ENCODE assay signal across 11 mouse cellular contexts in the genomic region with DNA sequence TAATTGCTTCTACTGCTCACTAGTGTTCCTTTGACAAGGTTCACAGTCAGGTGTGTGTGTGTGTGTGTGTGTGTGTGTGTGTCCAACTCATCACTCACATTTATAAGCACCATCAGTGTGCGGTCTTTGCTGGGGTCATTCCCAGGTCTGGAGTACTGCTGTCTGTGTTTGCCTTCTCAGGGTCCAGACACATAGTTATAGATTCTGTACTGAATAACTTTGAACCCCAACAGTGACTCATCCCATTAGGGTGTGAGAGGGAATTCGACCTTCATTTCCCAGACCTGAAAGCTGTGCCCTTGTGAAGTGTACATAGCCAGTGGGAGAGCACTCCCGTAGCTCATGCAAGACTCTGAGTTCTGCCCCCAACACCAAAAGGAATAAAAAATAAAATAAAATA. TPM values are rescaled to one million over a fixed set of nuclear protein-coding genes. Genes with fewer than 3 reads are reported as not detected.
DNase-seq lines count a peak whose midpoint lies in the region; ATAC-seq and TF ChIP-seq lines count a peak whose summit lies in the region.
"Had no signal": no experiment of that assay in that cellular context is flagged by ENCODE, and none has a peak within 500 bp of the region (broad histone marks: within the 10 kb centered on the region; RNA-seq: fewer than 3 reads in every experiment).

No protein-coding gene starts in this region.

- peak overlapping the region; percentile 79 for H3K4me2 ChIP-seq in lung, postnatal 0 days (replicated peaks; ENCODE audit: low read depth, low read length)
- peak overlapping the region; percentile 95 for H3K4me2 ChIP-seq in liver, embryonic 15.5 days
- H3K4me2 ChIP-seq in stomach, embryonic 16.5 days (ENCODE audit: low read depth, low read length), result peak overlapping the region; percentile 77

- 67% methylated on average over 3 of the region's 3 CpGs for WGBS in heart, embryonic 10.5 days
- 60% methylated on average over 3 of the region's 3 CpGs for WGBS in lung, postnatal 0 days
- WGBS in lung, adult 2 months, result 56% methylated on average over 3 of the region's 3 CpGs
- 61% methylated on average over 3 of the region's 3 CpGs for WGBS in liver, embryonic 15.5 days (ENCODE audit: insufficient replicate concordance)
- WGBS in stomach, embryonic 16.5 days, result 54% methylated on average over 3 of the region's 3 CpGs

- no peak overlapping the region for H3K27ac ChIP-seq in heart, embryonic 10.5 days
- no peak overlapping the region for H3K27ac ChIP-seq in lung, postnatal 0 days (ENCODE audit: low read length)
- no peak overlapping the region for H3K27ac ChIP-seq in liver, embryonic 15.5 days (replicated peaks)
- no peak overlapping the region for H3K27ac ChIP-seq in stomach, embryonic 16.5 days (ENCODE audit: low read length)

- TF ChIP-seq CTCF in lung, postnatal 0 days (IDR thresholded peaks at IDR 0.05), result no peak
- TF ChIP-seq CTCF in lung, adult 2 months (IDR thresholded peaks at IDR 0.05; ENCODE audit: insufficient read depth, low read length), result no peak

- H3K4me1 ChIP-seq in heart, embryonic 10.5 days, result peaks cover 64% of the 10 kb centered on the region
- H3K4me1 ChIP-seq in lung, postnatal 0 days (ENCODE audit: insufficient read depth, low read depth, low read length), result peaks cover 19% of the 10 kb centered on the region; the same call in 1 of the 2 replicates
- peaks cover 30% of the 10 kb centered on the region for H3K4me1 ChIP-seq in lung, adult 2 months (ENCODE audit: control insufficient read depth, insufficient read depth, low read length)
- H3K4me1 ChIP-seq in liver, embryonic 15.5 days (replicated peaks), result peaks cover 80% of the 10 kb centered on the region
- peaks cover 45% of the 10 kb centered on the region for H3K4me1 ChIP-seq in stomach, embryonic 16.5 days (ENCODE audit: control insufficient read depth, insufficient read depth, low read length)

- TF ChIP-seq POLR2A in lung, adult 2 months (IDR thresholded peaks at IDR 0.05; ENCODE audit: borderline replicate concordance, extremely low read depth, low read depth, low read length), result no peak

- no peak overlapping the region for H3K9ac ChIP-seq in lung, postnatal 0 days (replicated peaks; ENCODE audit: low read depth)
- H3K9ac ChIP-seq in liver, embryonic 15.5 days, result no peak overlapping the region; the same call in 1 of the 2 replicates
- no peak overlapping the region for H3K9ac ChIP-seq in stomach, embryonic 16.5 days (ENCODE audit: low read length)

- no peaks in the 10 kb centered on the region for H3K27me3 ChIP-seq in heart, embryonic 10.5 days (ENCODE audit: insufficient read depth, poor library complexity, severe bottlenecking)
- no peaks in the 10 kb centered on the region for H3K27me3 ChIP-seq in lung, postnatal 0 days (replicated peaks; ENCODE audit: insufficient read depth, low read length)
- no peaks in the 10 kb centered on the region for H3K27me3 ChIP-seq in liver, embryonic 15.5 days
- H3K27me3 ChIP-seq in stomach, embryonic 16.5 days (ENCODE audit: control insufficient read depth, insufficient read depth, low read length), result no peaks in the 10 kb centered on the region
- H3K27me3 ChIP-seq: megakaryocyte, embryonic 14.5 days had no signal

- peaks cover 33% of the 10 kb centered on the region; the same call in 1 of the 2 replicates for H3K36me3 ChIP-seq in heart, embryonic 10.5 days
- H3K36me3 ChIP-seq in lung, postnatal 0 days (ENCODE audit: insufficient read depth, low read length), result 0 out of 2 replicates have a peak, but pooled peaks cover 4% of the 10 kb centered on the region
- peaks cover 19% of the 10 kb centered on the region; the same call in 1 of the 2 replicates for H3K36me3 ChIP-seq in liver, embryonic 15.5 days (replicated peaks)
- H3K36me3 ChIP-seq in stomach, embryonic 16.5 days (ENCODE audit: control insufficient read depth, insufficient read depth, low read length), result no peaks in the 10 kb centered on the region

- peak overlapping the region; percentile 98; the same call in 1 of the 2 replicates for H3K4me3 ChIP-seq in heart, embryonic 10.5 days
- 0 out of 2 replicates have a peak overlapping the region, but pooled peaks have one; percentile 98 for H3K4me3 ChIP-seq in lung, postnatal 0 days (ENCODE audit: low read depth, low read length)
- H3K4me3 ChIP-seq in lung, adult 2 months (replicated peaks; ENCODE audit: extremely low read depth, low read depth, low read length), result no peak overlapping the region
- H3K4me3 ChIP-seq in liver, embryonic 15.5 days (replicated peaks), result no peak overlapping the region
- no peak overlapping the region for H3K4me3 ChIP-seq in stomach, embryonic 16.5 days (replicated peaks; ENCODE audit: low read length)

- no peaks in the 10 kb centered on the region for H3K9me3 ChIP-seq in heart, embryonic 10.5 days
- H3K9me3 ChIP-seq in lung, postnatal 0 days (ENCODE audit: low read length), result no peaks in the 10 kb centered on the region
- H3K9me3 ChIP-seq in liver, embryonic 15.5 days (replicated peaks), result no peaks in the 10 kb centered on the region
- no peaks in the 10 kb centered on the region for H3K9me3 ChIP-seq in stomach, embryonic 16.5 days (replicated peaks; ENCODE audit: control insufficient read depth, low read length)
- H3K9me3 ChIP-seq: megakaryocyte, embryonic 14.5 days had no signal

- DNase-seq in heart, embryonic 10.5 days (ENCODE audit: low spot score), result no peak
- no peak for DNase-seq in heart, postnatal 36 days
- no peak for DNase-seq in lung, postnatal 0 days (ENCODE audit: low spot score)
- no peak for DNase-seq in lung, adult 2 months
- DNase-seq in embryo, embryonic 11 days, result no peak
- DNase-seq: kidney, postnatal 14 days; spleen, adult 18-20 months had no signal

- ATAC-seq in lung, postnatal 0 days, result no peak
- no peak for ATAC-seq in liver, embryonic 15.5 days (ENCODE audit: insufficient read depth)
- no peak for ATAC-seq in stomach, embryonic 16.5 days (ENCODE audit: insufficient read depth, low FRiP score)
- no peak for ATAC-seq in frontal cortex, adult (ENCODE audit: low TSS enrichment)

- intact Hi-C loops in heart, postnatal 36 days (cut with DNase I), result loop anchor here (2.0 kb wide), 3 partner anchors 21 to 45 kb away; no protein-coding TSS in a partner anchor

- TF ChIP-seq EP300 in lung, postnatal 0 days (IDR thresholded peaks at IDR 0.05), result no peak

RNA-seq across cellular contexts. Expression of a gene that starts 2.4 kb away (rescaled TPM):
- polyA plus RNA-seq in heart, embryonic 10.5 days (2016; fragmentation: Nextera tagmentation; extraction: Ambion mirVana), result 3.3 and 4.5 TPM in 2 replicates
- 10 to 100 TPM; 15.7 to 15.8 TPM for total RNA-seq in heart, postnatal 36 days (2021)
- polyA plus RNA-seq in lung, postnatal 0 days (2015; fragmentation: Nextera tagmentation; extraction: Ambion mirVana), result 4.3 and 5.1 TPM in 2 replicates
- polyA plus RNA-seq in lung, adult 2 months (2012; rRNA removed), result 23.5 and 26.1 TPM in 2 replicates
- polyA plus RNA-seq in liver, embryonic 15.5 days (2015; fragmentation: Nextera tagmentation; extraction: Ambion mirVana), result 2.0 and 2.1 TPM in 2 replicates
- 3.5 and 3.7 TPM in 2 replicates for polyA plus RNA-seq in stomach, embryonic 16.5 days (2015; fragmentation: Nextera tagmentation; extraction: Ambion mirVana)

Comparison
In these comparisons a context has a peak if more than half of its experiments do, and no peak if none do; other contexts are left out.
1. H3K4me3 ChIP-seq: peak in heart, embryonic 10.5 days (single experiment) and lung, postnatal 0 days (single experiment); none in lung, adult 2 months (single experiment), liver, embryonic 15.5 days (single experiment) and stomach, embryonic 16.5 days (single experiment).
2. Peak in every context shown above with its lines, with median percentiles within 50 percentile points of each other: H3K4me2 ChIP-seq.